Mouse (Mus musculus) MEL (cell line): Measurements from ENCODE around the gene Katnb1. TPM values are rescaled to one million over a fixed set of nuclear protein-coding genes. Genes with fewer than 3 reads are reported as not detected.

Experiments used
- DNase-seq: peaks from one replicate; pipeline ENCODE4 v3.0.0; 2011; ENCODE audit warnings: low read depth, low spot score
- H3K27ac ChIP-seq: 2 replicates; pipeline ENCODE4 v1.5.1; 2012; ENCODE audit warnings: low read depth, mild to moderate bottlenecking, control low read depth, low read length, moderate library complexity; ENCODE audit not compliant: control insufficient read depth
- H3K27me3 ChIP-seq, 2 experiments: fragments of 150-350 bp in 1 of 2; sonication (generic) in 1 of 2; 2 replicates each; pipeline ENCODE4 v1.6.1; 2012; ENCODE audit warnings: low read length in 2 of 2, mild to moderate bottlenecking in 2 of 2, improper control_type of control experiment in 1 of 2, moderate library complexity in 1 of 2; ENCODE audit not compliant: insufficient read depth in 2 of 2, control insufficient read depth in 1 of 2
- H3K36me3 ChIP-seq, 2 experiments: 2 replicates each; pipeline ENCODE4 v1.6.1; 2012 to 2014; ENCODE audit warnings: low read length in 2 of 2, improper control_type of control experiment in 1 of 2, inconsistent platforms in 1 of 2, mild to moderate bottlenecking in 1 of 2; ENCODE audit not compliant: insufficient read depth in 2 of 2, control insufficient read depth in 1 of 2
- H3K4me1 ChIP-seq, 2 experiments: fragments of 150-350 bp in 1 of 2; sonication (generic) in 1 of 2; 2 replicates each; pipeline ENCODE4 v1.6.1; 2012; ENCODE audit warnings: low read length in 2 of 2, improper control_type of control experiment in 1 of 2, mild to moderate bottlenecking in 1 of 2; ENCODE audit not compliant: insufficient read depth in 2 of 2, control insufficient read depth in 1 of 2
- H3K4me3 ChIP-seq, 2 experiments: fragments of 150-350 bp in 1 of 2; sonication (generic) in 1 of 2; 2 replicates each; pipeline ENCODE4 v1.5.1; 2012; ENCODE audit warnings: low read depth in 2 of 2, low read length in 2 of 2, mild to moderate bottlenecking in 2 of 2, moderate library complexity in 2 of 2, control low read depth in 1 of 2, improper control_type of control experiment in 1 of 2; ENCODE audit not compliant: control insufficient read depth in 1 of 2, insufficient read depth in 1 of 2
- H3K79me2 ChIP-seq: 2 replicates; pipeline ENCODE4 v1.6.1; 2012; ENCODE audit warnings: mild to moderate bottlenecking, low read length, moderate library complexity; ENCODE audit not compliant: control insufficient read depth, poor library complexity, insufficient read depth
- H3K9ac ChIP-seq: 2 replicates; pipeline ENCODE4 v1.6.1; 2012; ENCODE audit warnings: low read depth, mild to moderate bottlenecking, control low read depth, low read length, moderate library complexity; ENCODE audit not compliant: control insufficient read depth, poor library complexity, severe bottlenecking
- H3K9me3 ChIP-seq: fragments of 150-350 bp; sonication (generic); replicated peaks from 2 replicates; pipeline ENCODE4 v1.6.1; 2012; ENCODE audit warnings: mild to moderate bottlenecking, low read length, improper control_type of control experiment, moderate library complexity; ENCODE audit not compliant: insufficient read depth
- CHD2 ChIP-seq: IDR thresholded peaks from 2 replicates; pipeline ENCODE4 v1.6.1; 2011; ENCODE audit warnings: low read length, improper control_type of control experiment
- ELF1 ChIP-seq: IDR thresholded peaks from 2 replicates; pipeline ENCODE4 v1.6.1; 2014; ENCODE audit warnings: low read depth, mild to moderate bottlenecking, inconsistent platforms, low read length, improper control_type of control experiment, moderate library complexity
- EP300 ChIP-seq, 2 experiments: IDR thresholded peaks; 2 replicates each; pipeline ENCODE4 v1.6.1; 2011; ENCODE audit warnings: improper control_type of control experiment in 2 of 2, low read length in 2 of 2, low read depth in 1 of 2, mild to moderate bottlenecking in 1 of 2
- ETS1 ChIP-seq: IDR thresholded peaks from 2 replicates; pipeline ENCODE4 v1.6.1; 2012; ENCODE audit warnings: low read depth, mild to moderate bottlenecking, inconsistent platforms, low read length, improper control_type of control experiment, moderate library complexity
- GABPA ChIP-seq: IDR thresholded peaks from 2 replicates; pipeline ENCODE4 v1.6.1; 2012; ENCODE audit warnings: low read depth, mild to moderate bottlenecking, inconsistent platforms, low read length, improper control_type of control experiment, moderate library complexity
- GATA1 ChIP-seq: IDR thresholded peaks from 2 replicates; pipeline ENCODE4 v1.6.1; 2011; ENCODE audit warnings: low read depth, low read length, improper control_type of control experiment
- JUND ChIP-seq: IDR thresholded peaks from 2 replicates; pipeline ENCODE4 v1.6.1; 2011; ENCODE audit warnings: low read depth, mild to moderate bottlenecking, improper control_type of control experiment, low read length
- MAFK ChIP-seq: IDR thresholded peaks from 2 replicates; pipeline ENCODE4 v1.6.1; 2011; ENCODE audit warnings: low read depth, mild to moderate bottlenecking, low read length, improper control_type of control experiment, borderline replicate concordance
- MXI1 ChIP-seq: IDR thresholded peaks from 2 replicates; pipeline ENCODE4 v1.6.1; 2011; ENCODE audit warnings: mild to moderate bottlenecking, low read depth, low read length, improper control_type of control experiment
- MYC ChIP-seq: IDR thresholded peaks from 2 replicates; pipeline ENCODE4 v1.6.1; 2011; ENCODE audit warnings: low read depth, mild to moderate bottlenecking, low read length, improper control_type of control experiment, moderate library complexity
- POLR2A ChIP-seq, 2 experiments: IDR thresholded peaks; 2 replicates each; pipeline ENCODE4 v1.6.1; 2011 to 2012; ENCODE audit warnings: low read length in 2 of 2, mild to moderate bottlenecking in 2 of 2, control low read depth in 1 of 2, improper control_type of control experiment in 1 of 2, low read depth in 1 of 2, moderate library complexity in 1 of 2; ENCODE audit not compliant: control insufficient read depth in 1 of 2, insufficient read depth in 1 of 2, poor library complexity in 1 of 2
- POLR2AphosphoS2 ChIP-seq: IDR thresholded peaks from 2 replicates; pipeline ENCODE4 v1.6.1; 2011; ENCODE audit warnings: low read length, improper control_type of control experiment
- POLR2AphosphoS5 ChIP-seq: IDR thresholded peaks from 2 replicates; pipeline ENCODE4 v1.6.1; 2012; ENCODE audit warnings: low read depth, borderline replicate concordance, mild to moderate bottlenecking, inconsistent platforms, low read length, moderate library complexity, mixed read lengths
- RCOR1 ChIP-seq: IDR thresholded peaks from 2 replicates; pipeline ENCODE4 v1.6.1; 2012; ENCODE audit warnings: low read depth, mild to moderate bottlenecking, inconsistent platforms, low read length, improper control_type of control experiment
- SIN3A ChIP-seq: IDR thresholded peaks from 2 replicates; pipeline ENCODE4 v1.6.1; 2012; ENCODE audit warnings: low read length, improper control_type of control experiment, inconsistent platforms
- SMC3 ChIP-seq: IDR thresholded peaks from 2 replicates; pipeline ENCODE4 v1.6.1; 2011; ENCODE audit warnings: low read depth, low read length, improper control_type of control experiment
- TBP ChIP-seq: IDR thresholded peaks from 2 replicates; pipeline ENCODE4 v1.8.0; 2011; ENCODE audit warnings: low read depth, low read length, improper control_type of control experiment
- TCF12 ChIP-seq: IDR thresholded peaks from 2 replicates; pipeline ENCODE4 v1.6.1; 2014; ENCODE audit warnings: low read depth, mild to moderate bottlenecking, inconsistent platforms, low read length, improper control_type of control experiment, moderate library complexity
- UBTF ChIP-seq: IDR thresholded peaks from 2 replicates; pipeline ENCODE4 v1.6.1; 2012; ENCODE audit warnings: low read depth, mild to moderate bottlenecking, inconsistent platforms, low read length, improper control_type of control experiment, moderate library complexity, borderline replicate concordance; ENCODE audit not compliant: insufficient read depth
- USF1 ChIP-seq: IDR thresholded peaks from 2 replicates; pipeline ENCODE4 v1.6.1; 2014; ENCODE audit warnings: low read depth, mild to moderate bottlenecking, inconsistent platforms, low read length, improper control_type of control experiment, moderate library complexity
- ZKSCAN1 ChIP-seq: IDR thresholded peaks from 2 replicates; pipeline ENCODE4 v1.6.1; 2012; ENCODE audit warnings: low read depth, mild to moderate bottlenecking, inconsistent platforms, low read length, improper control_type of control experiment, moderate library complexity
- polyA plus RNA-seq, 2 experiments: library from polyadenylated mRNA; stranded (reverse) in 1 of 2; unstranded in 1 of 2; fragments of >175 nt in 1 of 2; fragments of >200 nt in 1 of 2; gene quantifications; 2 replicates each; pipeline versions ENCODE4 v1.2.1 to v1.2.4; 2012; ENCODE audit warnings: low replicate concordance in 2 of 2, low read depth in 1 of 2; ENCODE audit not compliant: insufficient read length in 2 of 2, insufficient read depth in 1 of 2, missing spikeins in 1 of 2
- total RNA-seq: library from RNA; depleted of rRNA; stranded (reverse); fragments of 300-350 nt; gene quantifications from 2 replicates; pipeline ENCODE4 v1.2.3, GENCODE M21; 2012

The Katnb1 gene
- total and polyA plus RNA-seq, 3 experiments = 13.6 to 23.8 TPM; not detected in 1

DNA sequence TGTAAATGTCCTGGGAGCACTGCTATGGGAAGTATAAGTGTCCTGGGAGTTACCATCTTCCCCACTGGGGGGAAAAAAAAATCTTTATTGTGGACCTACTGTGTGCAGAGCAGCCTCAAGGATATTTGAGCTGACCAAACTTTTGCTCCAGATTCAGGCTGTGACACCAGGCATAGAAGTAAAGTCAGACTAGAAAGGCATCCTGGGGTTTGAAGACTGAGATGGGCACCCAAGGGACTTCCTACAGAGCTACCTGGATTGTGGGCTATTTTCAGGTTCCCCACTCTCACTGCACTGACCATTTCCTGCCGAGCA is 58.0 kb downstream of the Katnb1 start:
- TF ChIP-seq ZKSCAN1 (peak; percentile 90), SIN3A (no peak)
- TF ChIP-seq, all 39 proteins: peak for 1
- Histone ChIP-seq H3K4me1 (peaks cover 0 to 16% of the 10 kb centered on the region in 2 experiments), H3K9ac (no peak overlapping the region), H3K27ac (no peak overlapping the region), H3K79me2 (peaks cover 2% of the 10 kb centered on the region; the same call in 1 of the 2 replicates), H3K36me3 (peaks cover 0 to 5% of the 10 kb centered on the region in 2 experiments; a peak in 1 of 4 replicates), H3K27me3 (no peaks in the 10 kb centered on the region), H3K4me3 (no peak overlapping the region), H3K9me3 (no peaks in the 10 kb centered on the region)
- DNase-seq = no peak

DNA sequence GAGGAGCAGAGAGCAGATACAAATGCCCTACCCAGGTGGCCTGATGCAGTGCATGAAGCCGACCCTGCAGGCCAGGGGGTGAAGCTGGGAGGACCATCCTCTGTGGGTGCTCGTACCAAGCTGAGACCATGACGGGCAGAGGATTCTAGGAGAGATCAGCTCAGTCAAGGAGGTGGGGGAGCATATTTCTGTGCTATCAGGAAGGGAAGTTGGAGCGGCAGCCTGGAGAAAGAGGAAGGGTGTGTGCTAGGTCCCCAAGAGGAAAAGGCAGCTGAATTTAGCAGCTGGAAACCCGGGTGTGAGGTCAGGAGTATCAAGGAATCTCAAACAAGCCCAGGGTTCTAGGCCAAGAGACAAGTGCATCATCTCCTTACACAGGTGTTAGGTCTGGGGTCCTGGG is 59.6 kb downstream of the Katnb1 start:
- Histone ChIP-seq H3K9ac (no peak overlapping the region), H3K4me3 (peak overlapping the region; percentile 2 to 12; a peak in 2 of 4 replicates), H3K79me2 (peaks cover 2% of the 10 kb centered on the region; the same call in 1 of the 2 replicates), H3K9me3 (no peaks in the 10 kb centered on the region), H3K4me1 (peaks cover 0 to 12% of the 10 kb centered on the region in 2 experiments)
- DNase-seq = peak; percentile 71
- TF ChIP-seq MYC (no peak), GATA1 (0 out of 2 replicates have a peak, but pooled peaks have one; percentile 5), EP300 (IDR thresholded peaks at IDR 0.05; ENCODE audit: low read depth in 1 of 2, low read length in 2 of 2) (peak in 1 of 2 experiments; percentile 28; a peak in 1 of 4 replicates), UBTF (no peak), ETS1 (peak; percentile 23; the same call in 1 of the 2 replicates), RCOR1 (peak; percentile 27; the same call in 1 of the 2 replicates), TCF12 (0 out of 2 replicates have a peak, but pooled peaks have one; percentile 2)
- TF ChIP-seq, all 39 proteins: peak for 5
- Histone ChIP-seq H3K27ac (peak overlapping the region; percentile 57), H3K36me3 (peaks cover 0 to 5% of the 10 kb centered on the region in 2 experiments; a peak in 1 of 4 replicates), H3K27me3 (no peaks in the 10 kb centered on the region)

DNA sequence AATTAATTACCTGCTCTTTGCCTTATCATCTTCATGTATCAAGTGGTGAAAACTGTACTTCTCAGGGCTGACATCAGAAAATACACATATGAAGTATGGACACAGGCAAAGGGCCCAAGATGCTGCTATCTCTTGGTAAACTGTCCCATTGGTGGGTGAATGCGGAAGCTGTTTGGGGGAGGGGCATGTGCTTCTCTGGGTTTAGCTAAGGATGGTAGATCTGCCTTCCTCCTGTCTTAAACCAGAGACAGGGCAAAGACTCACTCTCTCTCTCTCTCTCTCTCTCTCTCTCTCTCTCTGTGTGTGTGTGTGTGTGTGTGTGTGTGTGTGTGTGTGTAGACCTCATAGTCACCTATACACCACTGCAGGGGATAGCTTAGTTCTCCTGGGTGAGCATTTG is 60.0 kb downstream of the Katnb1 start:
- DNase-seq = peak; percentile 87

More for the DNA sequence above, 60.0 kb downstream of the Katnb1 start:
- TF ChIP-seq POLR2AphosphoS5 = no peak
- peak; percentile 64; the same call in 1 of the 2 replicates for TF ChIP-seq JUND
- TF ChIP-seq MYC = 0 out of 2 replicates have a peak, but pooled peaks have one; percentile 48
- 0 out of 2 replicates have a peak, but pooled peaks have one; percentile 12 for TF ChIP-seq USF1
- peak; percentile 83 for TF ChIP-seq ELF1
- no peak for TF ChIP-seq POLR2A (IDR thresholded peaks at IDR 0.05; ENCODE audit: control insufficient read depth in 1 of 2, insufficient read depth in 1 of 2, low read depth in 1 of 2, low read length in 2 of 2, poor library complexity in 1 of 2)
- no peak for TF ChIP-seq POLR2AphosphoS2
- peak; percentile 22; the same call in 1 of the 2 replicates for TF ChIP-seq SIN3A
- peak; percentile 47; the same call in 1 of the 2 replicates for TF ChIP-seq GATA1
- 0 out of 2 replicates have a peak, but pooled peaks have one; percentile 15 for TF ChIP-seq TBP
- TF ChIP-seq SMC3 = no peak
- TF ChIP-seq MAFK = no peak
- peak; percentile 26; the same call in 1 of the 2 replicates for TF ChIP-seq CHD2
- no peak for TF ChIP-seq GABPA
- no peak for TF ChIP-seq MXI1
- H3K9me3 ChIP-seq = no peaks in the 10 kb centered on the region
- peaks cover 0 to 5% of the 10 kb centered on the region in 2 experiments; a peak in 1 of 4 replicates for H3K36me3 ChIP-seq
- H3K4me3 ChIP-seq = peak overlapping the region; percentile 2 to 12; a peak in 2 of 4 replicates
- H3K4me1 ChIP-seq = peaks cover 0 to 12% of the 10 kb centered on the region in 2 experiments
- H3K27me3 ChIP-seq = no peaks in the 10 kb centered on the region
- H3K9ac ChIP-seq = no peak overlapping the region
- peak overlapping the region; percentile 57 for H3K27ac ChIP-seq
- H3K79me2 ChIP-seq = peaks cover 2% of the 10 kb centered on the region; the same call in 1 of the 2 replicates
